Mouse (Mus musculus): ENCODE data around the gene Slc25a3. TPM values are rescaled to one million over a fixed set of nuclear protein-coding genes. Genes with fewer than 3 reads are reported as not detected.

The Slc25a3 gene
- polyA plus RNA-seq, 1 experiment from 2014 or later, result 504 TPM

Other genes starting within 250 kb of the Slc25a3 start
- 15.9 and 20.0 TPM in 2 replicates for gene Apaf1, start 41.3 kb downstream of the Slc25a3 start, polyA plus RNA-seq (2014; fragmentation: Nextera tagmentation; extraction: Ambion mirVana)
- 21.4 and 23.5 TPM in 2 replicates for gene Ikbip, start 41.1 kb downstream of the Slc25a3 start, polyA plus RNA-seq (2014; fragmentation: Nextera tagmentation; extraction: Ambion mirVana)
- gene Tmpo, start 57.3 kb upstream of the Slc25a3 start, polyA plus RNA-seq (2014; fragmentation: Nextera tagmentation; extraction: Ambion mirVana), result 207 and 219 TPM in 2 replicates

Data from liver, embryonic 11.5 days (tissue).